Mouse (Mus musculus) left cerebral cortex, postnatal 25 days (tissue): ENCODE data around the gene Mfap2. TPM values are rescaled to one million over a fixed set of nuclear protein-coding genes. Genes with fewer than 3 reads are reported as not detected.

ENCODE experiments used
- DNase-seq, 2 experiments: peaks; one replicate each; pipeline ENCODE4 v3.0.0; 2022; ENCODE audit warnings: low spot score in 2 of 2, mixed read lengths in 1 of 2
- intact Hi-C: fragments of 180-260 bp; cut with DNase I; formaldehyde crosslinking; loops from one replicate; pipeline ENCODE4 v1.15.1; 2025
- total RNA-seq, 2 experiments: library from RNA; stranded (reverse); gene quantifications; 2 replicates each; pipeline ENCODE4 v1.2.3; 2021

Gene Mfap2
- total RNA-seq: 1 to 10 TPM; 4.4 to 4.5 TPM

GRCm38 (mm10) chr4:141010118-141010517 lies at the start of gene Mfap2:
Gene Mfap2 (plus strand): TSS chr4:141010418.
- intact Hi-C loops: no loop called here
- DNase-seq: no peak

DNA sequence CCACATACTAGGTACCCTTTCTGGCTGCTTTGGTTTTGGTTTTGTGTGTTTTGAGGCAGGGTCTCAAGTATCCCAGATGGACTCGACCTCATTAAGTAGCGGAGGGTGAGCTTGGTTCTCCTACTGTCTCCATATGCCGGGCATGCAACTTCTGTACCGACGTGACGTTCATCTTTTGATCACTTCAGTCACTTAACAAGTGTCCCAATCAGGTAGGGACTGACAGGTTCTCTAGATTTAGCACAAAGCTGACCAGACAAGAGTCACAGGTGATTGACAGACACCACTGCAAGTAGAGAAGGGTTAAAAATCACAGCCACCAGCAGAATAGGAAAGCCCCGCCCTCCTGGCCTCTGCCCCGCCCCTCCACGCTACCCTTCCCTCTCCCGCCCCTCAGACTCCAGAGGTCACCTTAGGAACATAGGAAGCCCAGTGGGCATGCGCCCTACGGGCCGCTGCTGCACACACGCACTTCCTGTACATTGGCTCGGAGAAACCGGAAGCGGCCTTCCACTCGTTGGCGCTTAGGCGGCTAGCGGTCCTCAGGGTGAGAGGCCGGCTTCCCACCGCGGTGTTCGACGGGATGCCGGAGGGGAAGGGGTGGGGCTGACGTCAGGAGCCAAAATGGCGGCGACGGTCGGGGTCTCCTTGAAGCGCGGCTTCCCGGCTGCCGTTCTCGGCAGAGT lies 49.3 kb upstream of the Mfap2 start, which contains the start of gene Sdhb:
Gene Sdhb, plus strand, starts transcription at position 423 of the 686 bp plus-strand sequence.
- intact Hi-C loops: loop anchor here (5.0 kb wide), 1 partner anchor 259 kb away; the partner anchor contains the start of gene Rcc2

GRCm38 (mm10) chr4:140961467-140962206 lies 48.6 kb upstream of the Mfap2 start:
- intact Hi-C loops: loop anchor here (5.0 kb wide), 1 partner anchor 259 kb away; the partner anchor contains the start of gene Rcc2
- DNase-seq: no peak

More for the DNA sequence above, 49.3 kb upstream of the Mfap2 start, which contains the start of gene Sdhb:
- DNase-seq: peak; percentile 96 to 99

- no peak for DNase-seq
- intact Hi-C loops: loop anchor here (5.0 kb wide), 1 partner anchor 260 kb away; the partner anchor contains the start of gene Rcc2
Observed at GRCm38 (mm10) chr4:140962207-140962909, 47.9 kb upstream of the Mfap2 start.

GRCm38 (mm10) chr4:140962950-140963349 lies 47.3 kb upstream of the Mfap2 start:
- intact Hi-C loops: loop anchor here (5.0 kb wide), 1 partner anchor 261 kb away; the partner anchor contains the start of gene Rcc2
- peak in 1 of 2 experiments; percentile 54 for DNase-seq

- peak in 1 of 2 experiments; percentile 80 for DNase-seq
- intact Hi-C loops: loop anchor here (1.0 to 5.0 kb wide), 2 partner anchors 67 to 262 kb away; partner anchors contain the start of gene Rcc2
Observed at GRCm38 (mm10) chr4:140963941-140964597, 46.1 kb upstream of the Mfap2 start.

- intact Hi-C loops: loop anchor here (1.0 to 5.0 kb wide), 2 partner anchors 67 to 262 kb away; partner anchors contain the start of gene Rcc2
- DNase-seq: peak; percentile 79 to 86
Observed at GRCm38 (mm10) chr4:140964620-140965019, 45.6 kb upstream of the Mfap2 start.

DNA sequence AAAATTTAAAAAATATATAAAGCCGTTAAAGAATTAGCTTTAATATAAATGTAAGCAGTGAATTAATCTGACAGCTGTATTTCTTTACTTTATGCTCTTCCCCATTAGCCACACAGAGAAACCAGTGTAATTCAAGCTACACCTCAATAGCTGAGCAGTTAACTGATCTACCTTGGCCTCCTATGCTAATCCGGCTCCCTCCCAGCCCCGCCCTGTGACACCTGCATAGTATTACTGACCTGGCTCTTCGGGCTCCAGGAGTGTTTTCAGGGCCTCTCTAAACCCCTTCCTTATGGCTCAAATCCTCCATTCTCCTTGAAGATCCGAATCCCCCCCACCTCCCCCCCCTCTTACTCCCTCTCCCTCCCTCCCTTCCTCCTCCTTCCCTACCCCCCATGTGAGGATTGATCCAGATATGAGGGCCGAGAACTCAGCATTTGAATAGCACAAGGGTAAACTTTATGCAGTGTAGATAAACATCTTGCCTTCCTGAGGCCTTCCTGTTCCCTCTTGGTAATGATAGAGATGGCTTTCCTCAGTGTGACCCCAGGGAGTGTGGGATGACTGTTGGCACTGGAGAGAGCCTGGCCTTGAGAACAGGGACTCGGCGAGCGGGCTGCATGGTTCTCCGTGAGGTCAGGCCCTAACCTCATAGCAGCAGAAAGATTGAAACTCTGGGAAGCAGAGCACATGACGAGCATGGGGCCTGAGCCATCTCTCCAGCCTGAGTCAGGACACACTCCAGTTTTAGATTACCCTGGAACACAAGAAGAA lies 42.6 kb upstream of the Mfap2 start:
- DNase-seq: no peak

DNA sequence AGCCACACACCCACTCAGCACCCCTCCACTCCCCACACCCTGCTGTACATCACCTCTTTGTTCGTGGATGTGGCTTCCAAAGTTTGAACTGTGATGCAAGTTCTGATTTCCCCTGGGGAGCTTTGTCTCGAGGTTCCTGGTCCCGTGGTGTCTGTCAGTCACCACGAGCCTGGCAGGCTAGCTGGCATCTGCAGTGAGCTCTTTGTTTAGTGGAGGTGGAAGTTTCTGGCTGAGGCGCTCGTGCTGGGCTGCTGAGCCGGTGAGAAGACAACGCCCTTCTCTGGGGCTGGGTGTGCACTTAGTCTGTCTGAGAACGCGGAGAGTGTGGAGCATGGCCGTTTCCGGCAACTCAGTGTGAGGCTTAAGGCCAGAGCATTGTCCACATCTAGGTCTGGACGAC lies 38.5 kb upstream of the Mfap2 start:
- intact Hi-C loops: no loop called here
- peak in 1 of 2 experiments; percentile 46 for DNase-seq

More for the DNA sequence above, 42.6 kb upstream of the Mfap2 start:
- intact Hi-C loops: no loop called here

- intact Hi-C loops: no loop called here
- DNase-seq: no peak
Observed at GRCm38 (mm10) chr4:140974408-140974807, 35.8 kb upstream of the Mfap2 start.

GRCm38 (mm10) chr4:140975356-140975755 lies 34.9 kb upstream of the Mfap2 start:
- intact Hi-C loops: no loop called here
- no peak for DNase-seq

DNA sequence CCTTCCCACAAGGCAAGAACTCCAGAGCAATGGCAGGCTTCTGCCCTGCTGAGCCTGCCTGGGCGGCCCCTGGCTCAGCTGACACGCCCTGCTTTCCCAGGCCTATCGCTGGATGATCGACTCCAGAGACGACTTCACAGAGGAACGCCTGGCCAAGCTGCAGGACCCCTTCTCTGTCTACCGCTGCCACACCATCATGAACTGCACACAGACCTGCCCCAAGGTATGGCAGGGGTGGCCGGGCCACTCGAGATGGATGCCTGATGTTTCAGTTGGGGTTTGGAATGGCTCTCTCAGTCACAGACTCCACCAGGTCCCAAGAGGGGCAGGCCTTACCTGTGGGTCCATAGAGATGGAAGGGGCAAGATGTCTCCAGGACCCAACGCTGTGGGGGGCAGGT lies 32.9 kb upstream of the Mfap2 start:
- intact Hi-C loops: no loop called here
- no peak for DNase-seq

GRCm38 (mm10) chr4:140977886-140978692 lies 32.1 kb upstream of the Mfap2 start:
- intact Hi-C loops: no loop called here
- no peak for DNase-seq

DNA sequence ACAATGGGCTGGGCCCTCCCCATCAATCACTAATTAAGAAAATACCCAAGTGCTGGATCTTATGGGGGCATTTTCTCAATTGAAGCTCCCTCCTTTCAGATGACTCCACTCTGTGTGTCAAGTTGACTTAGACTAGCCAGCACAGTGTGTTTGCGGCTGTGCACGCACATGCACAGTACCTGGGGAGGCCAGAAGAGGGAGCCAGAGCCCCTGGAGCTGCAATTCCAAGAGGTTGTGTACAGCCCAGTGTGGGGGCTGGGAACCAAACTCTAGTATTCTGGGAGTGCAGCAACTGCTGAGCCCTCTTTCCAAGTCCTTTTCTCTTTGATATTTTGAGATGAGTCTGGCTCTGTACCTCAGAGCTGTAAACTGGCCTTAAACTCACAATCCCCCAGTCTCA lies 28.6 kb upstream of the Mfap2 start:
- intact Hi-C loops: loop anchor here (5.0 kb wide), 1 partner anchor 51 kb away; no protein-coding TSS in a partner anchor
- no peak for DNase-seq

GRCm38 (mm10) chr4:140982808-140983207 lies 27.4 kb upstream of the Mfap2 start:
- intact Hi-C loops: loop anchor here (5.0 kb wide), 1 partner anchor 49 kb away; no protein-coding TSS in a partner anchor
- DNase-seq: no peak

DNA sequence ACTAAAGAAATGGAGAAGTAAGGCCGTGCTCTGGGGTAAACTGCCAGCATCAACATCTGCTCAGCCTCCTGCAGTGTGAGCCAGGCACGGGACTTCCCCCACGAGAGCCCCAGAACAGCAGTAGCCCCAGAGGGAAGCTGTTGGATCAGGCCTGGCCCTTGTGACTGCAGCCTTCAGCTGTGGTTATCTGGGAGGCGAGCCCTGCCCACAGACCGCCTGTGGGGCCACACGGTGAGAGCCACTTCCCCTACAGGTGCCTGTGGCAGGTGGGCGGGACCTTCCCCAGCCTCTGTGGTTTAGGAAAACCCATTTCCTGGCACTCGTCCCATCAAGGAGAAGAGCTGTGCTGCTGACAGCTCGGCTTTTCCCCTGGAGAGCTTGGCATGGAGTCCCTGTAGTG lies 26.8 kb upstream of the Mfap2 start:
- DNase-seq: peak; percentile 41 to 68
- intact Hi-C loops: loop anchor here (5.0 kb wide), 1 partner anchor 49 kb away; no protein-coding TSS in a partner anchor

- intact Hi-C loops: loop anchor here (5.0 kb wide), 1 partner anchor 48 kb away; no protein-coding TSS in a partner anchor
- DNase-seq: no peak
Observed at GRCm38 (mm10) chr4:140984544-140984943, 25.7 kb upstream of the Mfap2 start.
